Mouse (Mus musculus): ENCODE data around the gene Ntm.

- no peak for TF ChIP-seq RAD21 (IDR thresholded peaks at IDR 0.05; ENCODE audit: low read depth, low read length)
- TF ChIP-seq CTCF (IDR thresholded peaks at IDR 0.05 in 2 of 3, conservative IDR thresholded peaks at IDR 0.05 in 1 of 3; ENCODE audit: control insufficient read depth in 1 of 3, insufficient read depth in 1 of 3, low read depth in 2 of 3, low read length in 3 of 3, poor library complexity in 1 of 3, severe bottlenecking in 1 of 3): no peak
- TF ChIP-seq MEF2A (IDR thresholded peaks at IDR 0.05; ENCODE audit: extremely low read depth, insufficient replicate concordance, low read depth, low read length, poor library complexity, severe bottlenecking): no peak
- TF ChIP-seq POLR2A (IDR thresholded peaks at IDR 0.05; ENCODE audit: control insufficient read depth in 1 of 2, insufficient read depth in 1 of 2, low read depth in 1 of 2, low read length in 2 of 2, poor library complexity in 1 of 2): no peak
- no peak for TF ChIP-seq MYC (IDR thresholded peaks at IDR 0.05; ENCODE audit: low read depth, low read length)
- TF ChIP-seq KAT2A (conservative IDR thresholded peaks at IDR 0.05; ENCODE audit: low read depth, low read length): no peak
- TF ChIP-seq TAL1 (IDR thresholded peaks at IDR 0.05; ENCODE audit: low read length): no peak
- TF ChIP-seq USF2 (IDR thresholded peaks at IDR 0.05; ENCODE audit: borderline replicate concordance in 1 of 2, insufficient read depth in 1 of 2, low read depth in 1 of 2, low read length in 2 of 2): no peak
- TF ChIP-seq GATA1 (IDR thresholded peaks at IDR 0.05; ENCODE audit: low read depth, low read length): no peak
- no peak for TF ChIP-seq ETS1 (IDR thresholded peaks at IDR 0.05; ENCODE audit: low read depth, low read length)
- TF ChIP-seq POLR2AphosphoS5 (IDR thresholded peaks at IDR 0.05; ENCODE audit: borderline replicate concordance, low read depth, low read length): no peak
These were observed 506.9 kb downstream of the Ntm start for GRCm38 (mm10) chr9:29456014-29456413.

All from MEL (cell line).